Mouse (Mus musculus): ENCODE measurements around the gene Arpc2.
"Not testable (repeated sequence)": the region's sequence is repeated elsewhere in the genome, so short reads cannot be mapped to it uniquely, and the experiment has no call there.

Gene Arpc2

GRCm38 (mm10) chr1:74280591-74281325 lies 44.9 kb downstream of the Arpc2 start:
- intact Hi-C loops (cut with DNase I): loop anchor here (5.0 kb wide), 1 partner anchor 43 kb away; the partner anchor contains the start of gene Arpc2

- intact Hi-C loops (cut with DNase I): loop anchor here (5.0 kb wide), 1 partner anchor 44 kb away; the partner anchor contains the start of gene Arpc2
These were observed 45.5 kb downstream of the Arpc2 start for GRCm38 (mm10) chr1:74281372-74281771.

DNA sequence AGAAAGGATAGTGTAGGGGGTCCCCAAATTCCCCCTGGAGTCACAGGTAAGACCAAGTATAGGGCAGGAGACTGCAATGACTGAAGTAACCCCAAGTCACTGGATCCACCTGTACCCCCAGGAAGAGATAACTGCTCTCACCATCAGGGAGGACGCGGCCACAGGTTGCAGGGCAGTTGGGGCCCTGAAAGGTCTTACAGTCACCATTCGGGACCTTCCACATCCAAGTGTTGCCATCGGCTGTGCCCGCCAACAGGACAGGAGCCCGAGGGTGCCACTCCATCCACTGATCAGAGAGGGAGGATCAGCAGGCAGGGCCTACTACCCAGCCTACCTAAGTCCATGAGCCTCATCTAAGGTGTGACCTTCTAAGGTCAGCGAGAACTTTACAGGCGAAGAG lies 46.0 kb downstream of the Arpc2 start:
- intact Hi-C loops (cut with DNase I): loop anchor here (5.0 kb wide), 1 partner anchor 45 kb away; the partner anchor contains the start of gene Arpc2

DNA sequence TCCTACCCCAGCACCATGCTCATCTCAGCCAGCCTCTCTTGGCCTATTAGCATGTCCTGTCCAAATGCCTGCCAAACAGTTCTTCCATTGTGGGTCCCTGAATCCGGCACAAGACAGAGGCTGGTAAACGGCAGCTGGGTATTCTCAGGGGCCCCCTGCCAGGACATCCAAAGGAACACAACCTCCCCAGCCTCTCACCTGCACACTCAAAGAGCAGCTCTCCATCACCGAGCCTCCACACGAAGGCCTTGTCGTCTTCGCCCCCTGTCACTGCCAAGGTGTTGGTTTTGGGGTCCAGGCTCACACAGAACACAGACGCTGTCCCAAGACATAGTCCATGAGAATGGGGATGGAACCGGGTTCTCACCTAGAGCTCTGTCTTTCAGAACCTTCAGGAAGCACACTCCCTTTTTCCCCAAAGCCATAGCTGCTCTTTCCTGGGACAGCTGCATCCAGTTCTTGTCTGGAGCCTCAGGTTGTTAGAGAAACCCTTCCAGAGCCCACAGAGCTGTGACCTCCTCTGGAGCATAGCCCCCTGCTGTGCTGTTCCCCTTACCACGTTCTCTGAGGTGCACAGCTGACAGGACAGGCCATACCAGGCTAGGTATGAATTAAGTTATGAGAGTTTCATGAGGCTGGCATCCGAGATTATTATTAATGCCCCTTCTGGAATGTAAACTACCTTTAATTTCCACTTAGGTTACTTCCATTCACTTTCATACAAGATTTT lies 47.2 kb downstream of the Arpc2 start:
- intact Hi-C loops (cut with DNase I): loop anchor here (5.0 kb wide), 1 partner anchor 46 kb away; the partner anchor contains the start of gene Arpc2

DNA sequence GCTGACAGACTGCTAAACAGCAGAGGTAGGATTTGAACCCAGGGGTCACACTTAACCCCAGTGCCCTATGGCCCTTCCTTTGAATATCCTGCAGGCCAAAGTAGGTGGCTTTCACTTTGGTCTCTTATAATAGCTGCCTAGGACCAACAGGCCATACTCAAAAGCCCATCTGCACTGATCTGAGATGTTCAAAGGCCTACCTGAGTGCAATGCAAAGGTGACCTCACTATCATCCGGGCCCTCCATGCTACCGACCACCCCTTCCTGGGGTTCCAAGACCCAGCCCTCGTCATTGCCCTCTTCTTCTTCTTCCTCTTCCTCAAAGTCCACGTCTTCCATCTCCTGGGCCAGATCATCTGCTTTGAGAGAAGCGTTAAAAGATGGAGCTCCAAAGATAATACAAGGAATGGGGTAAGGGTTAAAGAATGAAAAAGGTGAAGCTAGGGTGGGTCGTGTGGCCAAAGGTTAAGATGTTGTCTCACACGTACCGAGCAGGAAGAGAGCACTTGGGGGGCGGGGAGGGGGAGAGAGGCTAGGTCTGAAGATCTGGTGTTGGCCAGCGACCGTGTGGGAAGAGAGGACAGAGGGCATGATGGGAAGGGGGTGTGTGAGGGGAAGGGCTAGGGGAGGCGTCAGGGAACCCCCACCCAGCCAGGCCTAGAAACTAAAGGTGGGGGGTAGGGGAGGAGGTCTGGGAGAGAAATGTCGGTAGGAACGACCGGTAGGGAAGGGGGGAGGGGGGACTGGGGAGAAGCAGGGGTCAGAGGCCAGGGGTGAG lies 48.0 kb downstream of the Arpc2 start:
- intact Hi-C loops (cut with DNase I): loop anchor here (5.0 kb wide), 1 partner anchor 47 kb away; the partner anchor contains the start of gene Arpc2

DNA sequence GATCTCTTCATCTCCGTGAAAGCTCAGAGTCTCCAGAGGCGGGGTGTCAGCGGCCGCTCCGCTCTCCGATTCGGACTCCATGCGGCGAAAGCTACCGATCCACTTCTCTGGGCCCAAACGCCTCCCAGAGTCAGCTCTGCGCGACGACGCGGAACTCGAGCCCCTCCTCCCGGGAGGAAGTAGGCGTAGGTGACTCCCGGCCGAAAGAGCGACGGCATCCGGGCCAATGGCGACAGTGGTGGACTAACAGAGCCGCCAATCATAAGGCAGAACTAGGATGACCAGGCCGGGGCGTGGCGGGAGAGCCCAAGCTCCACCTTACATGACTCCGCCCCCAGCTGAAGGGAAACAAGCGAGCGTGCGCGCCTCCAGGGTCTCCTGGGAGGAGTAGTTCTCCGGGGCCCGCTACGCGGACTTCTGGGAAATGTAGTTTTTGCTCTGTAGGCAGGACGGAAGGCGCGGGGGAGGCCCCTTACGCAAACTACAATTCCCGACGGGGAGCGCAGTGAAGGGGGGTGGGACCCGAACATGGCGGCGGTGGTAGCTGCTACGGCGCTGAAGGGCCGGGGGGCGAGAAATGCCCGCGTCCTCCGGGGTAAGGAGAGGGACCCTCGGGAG lies 48.8 kb downstream of the Arpc2 start, which contains the start of the genes Aamp and Pnkd:
Gene Aamp (minus strand): TSS at position 196 of the 618 bp plus-strand sequence.
Gene Pnkd (plus strand): TSS at position 388 of the 618 bp plus-strand sequence.
- intact Hi-C loops (cut with DNase I): loop anchor here (5.0 kb wide), 1 partner anchor 47 kb away; the partner anchor contains the start of gene Arpc2

DNA sequence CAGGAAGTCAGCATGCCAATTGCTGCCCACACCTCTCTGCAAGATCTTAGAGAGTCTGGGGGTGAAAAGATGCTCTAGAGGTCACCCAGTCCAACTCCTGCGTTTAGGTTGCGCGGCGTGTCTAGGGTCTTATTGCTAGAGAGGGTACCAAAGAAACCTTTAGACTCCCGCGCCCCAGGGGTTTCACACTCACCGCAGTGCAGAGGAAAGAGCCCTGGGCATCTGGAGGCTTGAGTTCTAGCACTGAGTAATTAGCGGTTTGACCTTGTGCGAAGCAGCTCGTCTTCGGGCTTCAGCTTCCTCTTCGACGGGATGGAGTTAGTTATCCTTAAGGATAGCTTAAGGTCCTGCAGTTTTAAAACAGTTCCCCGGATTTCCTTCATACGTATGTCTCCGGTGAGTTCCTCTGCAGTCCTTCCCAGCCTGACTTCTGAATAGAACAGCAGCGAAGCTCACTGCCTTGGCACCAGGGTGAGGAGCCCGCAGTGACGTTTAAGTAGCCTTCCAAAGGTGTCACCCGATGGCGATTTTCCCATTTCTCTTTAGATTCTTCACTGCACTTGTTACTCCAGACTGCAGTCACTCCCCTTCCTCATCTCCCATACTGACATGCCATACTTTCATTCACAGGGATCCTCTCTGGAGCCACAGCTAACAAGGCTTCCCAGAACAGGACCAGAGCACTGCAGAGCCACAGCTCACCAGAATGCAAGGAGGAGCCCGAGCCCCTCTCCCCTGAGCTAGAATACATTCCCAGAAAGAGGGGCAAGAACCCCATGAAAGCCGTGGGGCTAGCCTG lies 49.5 kb downstream of the Arpc2 start:
- intact Hi-C loops (cut with DNase I): no loop called here

DNA sequence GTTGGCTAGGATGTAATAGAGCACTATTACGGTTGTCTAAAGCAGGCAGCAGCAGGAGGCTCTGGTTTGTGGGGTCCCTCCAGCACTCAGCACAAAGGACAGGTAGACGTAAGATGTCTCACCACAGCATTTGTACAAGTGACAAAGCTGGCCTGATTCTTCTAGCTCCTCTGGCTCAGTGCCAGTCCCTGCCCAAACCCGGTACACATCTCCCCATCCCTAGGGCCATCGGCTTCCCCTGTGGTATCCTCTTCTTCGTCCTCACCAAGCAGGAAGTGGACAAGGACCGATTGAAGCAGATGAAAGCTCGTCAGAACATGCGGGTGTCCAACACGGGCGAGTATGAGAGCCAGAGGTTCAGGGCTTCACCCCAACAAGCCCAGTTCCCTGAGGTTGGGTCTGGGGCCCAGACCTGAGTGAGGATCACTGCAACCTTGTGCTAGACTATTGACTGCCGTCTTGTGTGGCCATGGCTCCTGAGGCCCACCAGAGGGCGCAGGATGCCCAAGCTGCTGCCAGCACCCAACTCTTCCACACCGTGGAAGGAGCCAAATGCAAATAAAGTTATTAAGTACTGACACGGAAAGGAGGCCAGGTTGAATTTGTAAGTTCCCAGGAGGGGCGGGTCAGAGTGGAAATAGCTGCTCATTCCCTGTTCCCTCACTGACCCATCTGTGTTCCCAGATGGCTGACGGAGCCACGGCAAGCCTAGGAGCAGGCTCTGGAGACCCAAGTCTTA lies 51.2 kb downstream of the Arpc2 start:
- intact Hi-C loops (cut with DNase I): not testable (repeated sequence)

DNA sequence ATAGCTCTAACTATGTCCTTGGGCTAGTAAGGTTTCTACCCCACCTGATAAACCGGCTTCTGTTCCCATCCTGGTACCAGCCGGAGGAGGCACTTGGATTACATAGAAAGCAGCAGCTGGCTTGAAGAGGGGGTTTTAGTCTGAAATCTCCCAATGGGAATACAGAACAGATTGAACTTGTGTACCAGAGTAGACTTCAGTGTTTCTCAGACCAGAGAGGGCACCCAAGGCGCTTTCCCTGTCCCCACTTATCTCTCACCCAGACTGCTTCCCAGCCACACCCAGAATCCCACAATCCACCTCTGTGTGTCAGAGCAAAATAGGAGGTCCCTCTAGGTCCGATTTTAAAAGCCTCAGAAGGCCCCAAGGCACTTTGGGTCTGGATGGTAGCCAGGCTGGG lies 52.4 kb downstream of the Arpc2 start:
- intact Hi-C loops (cut with DNase I): no loop called here

DNA sequence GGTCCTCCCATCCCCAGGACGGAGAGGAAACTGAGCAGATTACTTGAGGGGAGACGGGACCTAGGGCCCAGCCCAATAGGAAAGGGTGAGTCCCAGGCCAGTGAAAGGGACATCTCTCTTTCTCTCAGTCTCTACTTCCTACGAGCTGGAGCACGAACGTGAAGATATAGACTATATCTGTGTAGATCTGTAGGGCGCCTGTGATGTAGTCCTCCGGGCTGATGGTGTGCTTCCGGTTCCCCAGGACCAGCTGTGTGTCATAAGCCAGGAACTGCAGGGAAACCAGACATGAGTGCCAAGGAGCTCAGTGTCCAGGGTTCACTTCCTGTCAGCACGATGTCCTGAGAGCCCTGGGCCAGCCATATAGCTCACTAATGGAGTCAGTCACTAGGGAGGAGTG lies 53.4 kb downstream of the Arpc2 start:
- intact Hi-C loops (cut with DNase I): no loop called here

- intact Hi-C loops (cut with DNase I): no loop called here
These were observed 53.9 kb downstream of the Arpc2 start for GRCm38 (mm10) chr1:74289740-74290139.

- intact Hi-C loops (cut with DNase I): no loop called here
These were observed 54.3 kb downstream of the Arpc2 start for GRCm38 (mm10) chr1:74290141-74290540.

- intact Hi-C loops (cut with DNase I): no loop called here
These were observed 56.6 kb downstream of the Arpc2 start for GRCm38 (mm10) chr1:74292331-74293020.

- intact Hi-C loops (cut with DNase I): no loop called here
These were observed 57.5 kb downstream of the Arpc2 start for GRCm38 (mm10) chr1:74293306-74293960.

DNA sequence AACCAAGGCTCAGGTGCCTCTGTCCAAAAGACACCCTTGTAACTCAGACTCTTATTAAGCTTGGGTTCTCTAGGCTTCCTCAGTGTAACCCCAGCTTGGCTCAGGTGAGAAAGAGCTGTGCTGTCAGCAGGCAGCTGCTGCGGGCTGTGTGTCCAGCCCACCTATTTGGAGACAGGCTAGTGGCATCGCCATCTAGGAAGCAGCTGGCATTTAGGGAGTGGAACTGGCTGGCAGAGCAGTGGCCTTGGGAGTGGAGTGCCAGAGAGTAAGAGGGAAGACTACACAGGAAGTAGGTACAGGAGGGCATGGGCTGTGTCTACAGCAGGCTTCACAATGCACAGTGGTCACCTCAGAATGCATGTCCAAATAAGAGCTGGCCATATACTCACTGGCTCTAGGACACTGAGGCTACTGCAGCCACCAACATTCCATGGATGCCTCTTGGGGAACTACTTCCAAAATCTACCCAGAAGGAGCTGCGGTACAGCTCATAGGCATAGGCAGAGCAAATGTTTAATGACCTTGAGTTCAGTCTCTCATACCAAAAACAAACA lies 58.3 kb downstream of the Arpc2 start:
- intact Hi-C loops (cut with DNase I): no loop called here

DNA sequence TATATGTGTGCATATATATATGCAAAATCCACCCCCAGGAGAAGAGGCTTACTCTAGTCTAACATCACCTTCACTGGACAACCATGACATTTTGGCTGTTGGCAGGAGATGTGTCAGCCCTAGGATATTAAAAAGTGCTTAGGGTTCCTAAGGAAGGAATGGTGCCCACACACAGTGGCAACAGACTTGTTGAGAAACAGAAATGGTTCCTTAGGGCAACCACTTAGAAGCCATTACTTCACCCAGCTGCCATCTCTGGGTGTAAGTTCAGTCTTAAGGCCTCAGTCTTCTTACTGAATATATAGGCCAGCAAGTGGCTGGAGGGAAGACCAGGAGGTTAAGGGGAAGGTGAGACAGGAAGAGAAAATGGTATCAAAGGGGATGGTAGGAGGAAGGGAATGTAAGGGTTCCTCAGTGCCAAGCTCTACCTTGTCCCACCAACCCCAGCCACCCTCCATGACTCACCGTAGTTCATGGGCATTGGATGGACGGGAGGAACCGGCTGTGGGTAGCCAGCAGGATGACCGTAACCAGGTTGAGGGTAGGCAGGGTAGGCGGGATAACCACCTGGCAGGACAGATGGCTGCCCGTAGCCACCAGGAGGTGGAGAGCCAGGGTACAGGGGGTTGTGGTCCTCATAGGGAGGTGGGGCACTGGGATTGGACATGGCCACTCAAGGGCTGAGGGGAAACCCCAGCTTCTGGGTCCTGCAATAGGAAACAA lies 59.0 kb downstream of the Arpc2 start:
- intact Hi-C loops (cut with DNase I): no loop called here

Data from adrenal gland (tissue).